Mouse (Mus musculus) gastrocnemius, adult 2 months (tissue): ENCODE data around the gene Nav2. TPM values are rescaled to one million over a fixed set of nuclear protein-coding genes. Genes with fewer than 3 reads are reported as not detected.

Source experiments
- DNase-seq: peaks from one replicate; pipeline ENCODE4 v3.0.0; 2022
- H3K27ac ChIP-seq: fragments of 200-600 bp; 2 replicates; pipeline ENCODE4 v1.8.1; 2022; ENCODE audit warnings: mild to moderate bottlenecking
- H3K4me3 ChIP-seq: fragments of 200-600 bp; 2 replicates; pipeline ENCODE4 v1.8.1; 2022; ENCODE audit warnings: mild to moderate bottlenecking, moderate library complexity
- CTCF ChIP-seq: fragments of 200-600 bp; IDR thresholded peaks from 2 replicates; pipeline ENCODE4 v1.8.1; 2022; ENCODE audit warnings: antibody characterized with exemption, mild to moderate bottlenecking, moderate library complexity
- intact Hi-C: fragments of 180-260 bp; cut with DNase I; formaldehyde crosslinking; loops from one replicate; pipeline ENCODE4 v1.15.1; 2025
- total RNA-seq, 2 experiments: library from RNA; stranded (reverse); gene quantifications; 2 replicates each; pipeline ENCODE4 v1.2.3; 2021

The Nav2 gene
- total RNA-seq, 2 experiments from 2014 or later: 18.5 to 36.0 TPM

DNA sequence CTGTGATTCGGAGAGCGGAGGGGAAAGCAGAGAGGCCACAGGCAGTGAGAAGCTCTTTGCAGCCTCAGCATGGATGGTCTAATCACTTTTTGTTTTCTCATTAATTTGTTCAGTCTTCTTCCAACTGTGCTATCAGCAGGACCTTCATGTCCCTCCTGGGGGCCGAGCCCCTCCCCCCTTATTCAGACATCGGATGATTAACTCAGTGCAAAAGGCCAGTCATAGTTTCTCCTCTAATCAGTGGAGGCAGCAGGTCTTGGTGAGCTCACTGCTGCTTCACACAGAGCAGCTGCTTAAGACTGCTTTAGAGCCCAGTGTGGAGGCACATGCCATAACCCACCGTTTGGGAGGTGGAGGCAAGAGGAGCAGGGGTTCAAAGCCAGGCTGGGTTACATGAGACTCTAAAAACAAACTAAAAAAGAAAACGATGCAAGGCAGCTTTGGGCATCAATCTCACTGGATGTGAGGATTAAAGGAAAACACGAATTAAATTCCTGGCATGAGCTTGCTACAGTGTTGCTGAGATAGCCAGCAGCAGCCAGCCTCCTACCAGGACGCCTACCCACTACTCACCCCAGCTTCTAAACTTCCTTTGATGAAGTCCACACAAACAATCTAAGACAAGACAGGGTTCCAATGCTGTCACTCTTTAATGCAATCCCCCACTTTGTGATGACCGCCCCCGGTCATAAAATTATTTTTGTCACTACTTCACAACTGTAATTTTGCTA lies 120.9 kb downstream of the Nav2 start:
- H3K4me3 ChIP-seq: no peak overlapping the region
- no peak overlapping the region for H3K27ac ChIP-seq
- no peak for DNase-seq
- intact Hi-C loops: no loop called here
- no peak for TF ChIP-seq CTCF

DNA sequence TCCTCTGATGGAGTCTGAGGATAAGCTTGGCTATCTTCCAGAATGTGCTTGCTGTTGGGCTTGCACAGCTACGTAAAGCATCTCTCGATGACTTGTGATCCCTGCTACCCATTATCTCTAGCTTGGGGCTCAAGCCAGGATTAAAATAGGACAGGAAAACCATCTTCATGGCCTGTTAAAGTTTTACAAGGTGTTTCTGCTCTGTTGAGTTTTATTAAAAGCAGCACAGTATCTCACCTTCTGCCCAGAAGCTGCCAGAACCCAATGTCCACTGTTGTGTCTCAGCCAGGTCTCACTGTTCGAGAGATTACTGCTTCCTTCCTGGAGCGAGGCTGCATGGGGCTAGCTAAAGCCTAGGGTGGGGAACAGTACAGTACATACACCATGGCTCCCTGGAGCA lies 123.7 kb downstream of the Nav2 start:
- no peak for TF ChIP-seq CTCF
- Histone ChIP-seq H3K27ac (no peak overlapping the region), H3K4me3 (no peak overlapping the region)
- intact Hi-C loops: no loop called here
- no peak for DNase-seq

DNA sequence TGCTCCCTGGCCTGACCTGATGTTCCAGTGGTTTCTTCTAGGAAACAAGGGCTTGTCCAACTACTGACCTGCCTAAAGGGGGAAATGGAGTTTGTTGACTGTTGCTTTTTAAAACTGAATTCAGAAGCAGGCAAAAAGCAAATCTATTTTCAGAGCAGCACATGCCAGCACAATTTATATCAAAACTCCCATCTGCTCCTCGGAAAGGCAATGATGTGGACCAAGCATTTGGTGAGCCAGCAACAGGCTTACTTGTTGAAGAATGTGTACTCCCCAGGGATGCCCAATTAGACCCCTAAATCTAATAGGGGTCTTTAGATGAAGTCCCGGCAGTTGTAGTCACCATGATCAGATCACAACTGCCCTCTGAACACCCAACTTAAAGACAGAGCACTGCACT lies 125.7 kb downstream of the Nav2 start:
- no peak overlapping the region for H3K27ac ChIP-seq
- intact Hi-C loops: no loop called here
- no peak for DNase-seq
- H3K4me3 ChIP-seq: no peak overlapping the region
- no peak for TF ChIP-seq CTCF

DNA sequence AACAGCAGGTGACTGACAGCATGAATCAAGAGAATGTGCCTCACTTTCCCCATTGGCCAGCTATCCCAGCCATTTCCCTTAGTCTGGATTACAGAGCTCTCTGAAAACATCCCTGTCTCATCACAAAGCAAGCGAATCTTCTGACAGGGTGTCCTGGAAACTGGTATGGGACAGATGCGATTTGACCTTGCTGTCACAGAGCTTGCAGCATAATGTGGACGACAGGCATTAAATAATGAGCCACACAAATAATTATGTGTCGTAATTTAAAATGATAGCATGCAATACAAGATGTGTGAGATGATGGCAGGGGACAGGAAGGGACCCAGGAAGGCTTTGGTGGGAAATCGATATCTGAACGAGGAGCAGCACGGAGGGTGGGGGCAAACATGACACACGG lies 131.6 kb downstream of the Nav2 start:
- DNase-seq: no peak
- intact Hi-C loops: no loop called here
- no peak for TF ChIP-seq CTCF
- Histone ChIP-seq H3K27ac (no peak overlapping the region), H3K4me3 (no peak overlapping the region)

DNA sequence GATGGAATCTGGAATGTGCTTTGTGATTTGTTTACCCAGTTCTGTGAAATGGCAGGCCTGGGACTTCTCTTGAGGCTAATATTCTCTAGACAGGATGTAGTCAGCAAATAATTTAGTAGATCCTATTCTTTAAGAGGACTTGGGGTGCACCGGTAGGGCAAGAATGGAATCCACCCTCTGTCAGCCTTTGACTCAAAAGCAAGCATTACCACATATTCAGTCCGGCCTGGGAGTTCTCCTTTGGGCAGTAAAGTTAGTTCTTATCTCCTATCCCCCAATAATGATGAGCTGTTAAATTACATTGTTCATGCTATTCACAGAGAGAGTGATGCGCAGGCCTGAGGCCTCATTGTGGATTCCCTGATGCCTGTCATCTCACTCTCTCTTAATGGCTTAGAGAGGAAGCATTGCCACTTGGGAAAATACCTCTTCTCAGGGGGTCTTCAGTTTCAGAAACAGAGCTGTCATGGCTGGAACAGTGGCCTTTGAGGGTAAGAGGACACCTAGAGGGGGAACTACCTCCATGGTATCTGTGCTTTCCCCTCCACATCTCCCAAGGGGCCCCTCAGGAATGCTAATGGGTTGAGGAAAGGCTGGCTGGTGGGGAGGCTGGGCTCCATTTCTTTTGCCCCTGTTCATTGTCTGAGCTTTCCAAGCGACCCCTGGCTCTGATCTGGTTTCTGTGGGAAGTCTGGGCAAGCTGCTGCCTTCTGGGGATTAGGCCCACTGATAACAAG lies 133.0 kb downstream of the Nav2 start:
- Histone ChIP-seq H3K4me3 (no peak overlapping the region), H3K27ac (no peak overlapping the region)
- TF ChIP-seq CTCF: no peak
- no peak for DNase-seq
- intact Hi-C loops: no loop called here

DNA sequence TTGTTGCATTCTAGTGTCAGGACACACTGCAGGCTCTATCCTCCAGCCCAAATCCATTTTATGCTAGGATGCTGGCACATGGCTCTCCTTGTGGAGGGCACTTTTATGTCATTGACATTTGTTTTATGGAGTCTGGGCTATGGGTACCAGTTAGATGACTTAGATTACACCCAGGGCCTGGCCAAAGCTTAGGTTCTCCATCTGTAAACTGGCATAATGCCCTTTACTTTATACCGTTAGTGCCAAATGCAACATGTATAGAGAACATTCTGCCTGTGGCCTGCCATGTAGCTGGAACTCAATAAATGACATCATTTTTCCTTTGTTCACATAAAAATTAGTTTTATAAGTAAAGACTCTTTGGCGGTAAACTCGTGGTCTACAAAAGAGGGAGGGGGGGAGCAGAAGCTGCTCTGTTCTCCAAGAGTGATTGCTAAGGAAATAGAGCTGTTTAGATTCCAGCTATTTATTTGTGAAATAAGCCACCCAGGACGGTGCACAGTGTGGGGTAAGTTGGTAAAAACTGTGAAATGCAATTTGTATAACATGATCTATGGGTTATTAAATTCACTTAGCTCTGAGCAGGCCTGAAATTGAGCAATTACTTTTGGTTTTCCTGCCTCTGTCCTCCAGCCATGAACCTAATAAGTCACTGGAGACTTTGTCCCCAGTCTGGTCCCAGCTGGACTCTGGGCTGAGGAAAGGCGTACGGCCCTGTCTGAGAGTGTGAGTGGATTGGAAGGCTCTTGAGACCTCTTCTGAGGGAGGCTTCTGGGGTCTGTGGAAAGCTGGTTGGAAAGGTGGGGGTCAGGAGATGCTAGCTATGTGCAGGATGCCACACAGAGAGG lies 137.2 kb downstream of the Nav2 start:
- Histone ChIP-seq H3K4me3 (no peak overlapping the region), H3K27ac (no peak overlapping the region)
- no peak for TF ChIP-seq CTCF
- intact Hi-C loops: no loop called here
- no peak for DNase-seq

DNA sequence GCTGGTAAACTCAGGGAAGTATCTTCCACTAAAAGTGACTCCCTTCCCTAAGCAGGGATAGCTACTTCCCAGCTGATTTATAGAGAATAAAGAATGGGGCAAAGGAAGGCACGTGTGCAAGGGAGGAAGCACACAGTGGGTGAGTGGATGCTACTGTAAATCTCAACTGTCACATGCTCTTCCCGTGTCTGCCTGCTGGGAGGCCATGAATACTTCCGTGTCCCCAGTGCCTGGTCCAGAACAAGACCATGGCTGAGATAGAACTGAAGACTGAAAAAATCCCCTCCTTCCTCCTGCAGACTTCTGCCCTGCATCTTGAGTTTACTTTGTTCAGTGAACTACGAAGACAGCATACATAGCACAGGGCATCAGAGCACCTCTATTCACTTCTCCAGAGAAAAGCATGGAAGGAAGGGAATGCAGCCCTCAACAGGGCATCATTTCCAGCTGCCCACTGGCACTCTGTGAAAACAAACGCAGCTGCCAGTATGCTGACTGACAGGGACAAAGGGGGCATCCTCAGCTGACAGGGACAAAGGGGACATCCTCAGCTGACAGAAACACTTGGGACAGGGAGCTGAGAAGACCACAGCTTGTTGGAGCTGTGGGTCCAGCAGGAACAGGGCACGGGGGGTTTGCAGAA lies 138.0 kb downstream of the Nav2 start:
- DNase-seq: no peak
- Histone ChIP-seq H3K4me3 (no peak overlapping the region), H3K27ac (no peak overlapping the region)
- TF ChIP-seq CTCF: no peak
- intact Hi-C loops: no loop called here

DNA sequence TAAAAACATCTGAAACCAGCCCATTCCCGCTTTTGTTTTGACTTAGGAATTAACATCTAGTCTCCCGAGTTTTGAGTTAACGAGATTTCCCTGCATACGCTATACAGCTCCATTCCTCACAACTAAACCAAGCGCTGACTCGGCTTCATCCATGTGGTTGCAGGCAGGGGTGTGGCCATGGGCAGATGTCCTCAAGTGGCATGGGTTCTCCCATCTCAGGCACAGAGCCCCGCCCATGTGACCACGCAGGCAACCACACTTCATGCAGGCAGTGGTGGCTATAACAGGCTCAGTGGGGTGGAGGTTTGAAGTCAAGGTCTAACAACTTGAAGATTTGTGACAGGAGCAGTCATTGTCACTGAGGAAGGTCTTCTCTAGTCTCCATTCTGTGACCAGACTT lies 138.8 kb downstream of the Nav2 start:
- no peak overlapping the region for H3K27ac ChIP-seq
- no peak for TF ChIP-seq CTCF
- H3K4me3 ChIP-seq: no peak overlapping the region
- DNase-seq: no peak
- intact Hi-C loops: no loop called here

DNA sequence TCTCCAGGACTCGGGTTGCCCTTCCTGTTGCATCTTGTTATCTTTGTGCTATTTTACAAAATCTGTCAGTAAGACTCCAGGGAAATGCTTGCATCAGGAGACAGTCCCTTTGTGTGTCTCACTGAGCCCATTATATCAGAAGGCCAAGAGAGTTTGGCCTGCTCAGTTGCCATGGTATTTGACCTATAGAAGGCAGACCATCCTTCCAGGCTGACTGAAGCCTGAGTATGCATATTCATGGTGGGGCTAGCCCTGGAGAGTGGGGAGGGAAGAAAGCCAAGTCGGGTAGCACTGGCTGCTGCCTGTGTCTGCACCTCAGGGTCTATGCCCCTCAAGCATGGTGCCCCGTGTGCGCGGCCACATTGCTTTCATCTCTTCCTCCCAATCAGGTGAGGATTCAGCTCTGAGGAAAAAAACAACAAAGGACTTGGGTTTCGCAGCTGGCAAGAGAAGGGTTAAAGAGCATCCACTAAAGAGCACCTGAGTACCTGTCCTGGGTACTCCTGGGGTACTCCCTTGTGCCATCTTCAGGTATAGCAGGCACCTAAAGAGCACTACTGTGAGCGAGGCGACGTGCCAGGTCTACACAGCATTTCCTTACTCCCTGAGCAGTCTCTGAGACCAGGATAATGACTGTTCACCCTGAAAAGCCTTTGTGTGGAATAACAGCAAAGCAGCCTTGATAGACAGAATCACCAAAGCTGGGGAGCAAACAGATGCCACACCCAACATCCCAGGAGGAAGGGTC lies 144.5 kb downstream of the Nav2 start:
- H3K4me3 ChIP-seq: no peak overlapping the region
- H3K27ac ChIP-seq: no peak overlapping the region
- no peak for TF ChIP-seq CTCF
- DNase-seq: no peak
- intact Hi-C loops: no loop called here

DNA sequence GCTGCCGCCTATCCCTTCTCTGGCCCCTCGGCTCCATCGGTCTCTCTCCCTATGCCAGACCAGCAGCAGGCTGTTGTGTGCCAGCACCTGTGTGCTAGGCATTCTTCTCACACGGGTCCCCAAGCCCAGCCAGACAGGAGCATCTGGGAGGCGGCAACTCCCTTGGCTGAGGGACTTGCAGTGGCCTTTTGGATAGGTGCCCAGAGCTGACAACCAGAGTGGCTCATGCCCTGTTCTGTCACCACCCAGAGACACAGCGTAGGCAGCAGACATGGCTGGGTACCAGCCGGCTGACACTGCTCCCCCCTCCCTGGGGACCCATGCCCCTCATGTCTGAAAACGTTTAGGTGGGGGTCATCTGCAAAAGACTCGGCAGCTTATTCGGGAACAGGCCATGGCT lies 146.8 kb downstream of the Nav2 start:
- TF ChIP-seq CTCF: no peak
- peak; percentile 22 for DNase-seq
- Histone ChIP-seq H3K27ac (no peak overlapping the region), H3K4me3 (no peak overlapping the region)
- intact Hi-C loops: no loop called here

DNA sequence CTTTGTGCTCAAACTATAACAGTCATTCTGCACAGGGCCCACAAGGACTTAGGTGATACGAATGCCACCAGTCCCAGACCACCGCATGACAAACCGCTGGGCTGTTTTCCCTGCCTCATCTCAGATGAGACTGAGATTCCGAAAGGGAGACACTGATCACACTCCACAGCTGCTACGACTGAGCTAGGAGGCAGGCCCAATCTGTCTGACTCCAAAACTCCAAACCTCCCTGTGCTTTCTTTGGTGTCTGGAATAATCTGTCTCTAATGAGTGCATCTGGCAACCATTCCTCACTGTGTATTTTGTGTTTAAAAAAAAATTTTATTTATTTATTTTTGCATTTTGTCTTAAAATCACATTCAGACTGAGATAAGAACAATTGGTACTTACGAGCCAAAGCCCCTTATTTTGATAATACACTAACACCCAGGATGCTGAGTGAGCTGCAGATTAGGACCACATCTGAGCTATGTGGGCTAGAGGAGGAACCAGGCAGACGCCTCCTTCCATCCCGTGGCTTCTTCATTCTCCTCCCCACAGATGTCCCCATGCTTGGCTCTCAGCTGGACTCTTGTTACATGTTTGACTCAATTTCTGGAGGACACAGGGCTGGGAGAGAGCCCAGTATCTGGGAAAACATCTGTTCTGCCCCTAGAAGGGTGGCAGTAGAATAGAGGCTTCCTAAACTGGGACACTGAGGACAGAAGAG lies 149.9 kb downstream of the Nav2 start:
- intact Hi-C loops: no loop called here
- Histone ChIP-seq H3K27ac (no peak overlapping the region), H3K4me3 (no peak overlapping the region)
- no peak for TF ChIP-seq CTCF
- DNase-seq: no peak
